Mouse (Mus musculus) cerebellum, adult 2 months (tissue): ENCODE data around the gene Fhit. TPM values are rescaled to one million over a fixed set of nuclear protein-coding genes. Genes with fewer than 3 reads are reported as not detected.

Experiments used
- DNase-seq, 2 experiments: peaks; one replicate each; pipeline ENCODE4 v3.0.0; 2021
- H3K27ac ChIP-seq: fragments of 200-500 bp; 2 replicates; pipeline ENCODE4 v1.5.1; 2012; ENCODE audit warnings: low read length, control low read depth, inconsistent platforms; ENCODE audit not compliant: insufficient read depth
- H3K27me3 ChIP-seq: fragments of 200-500 bp; 2 replicates; pipeline ENCODE4 v1.6.1; 2012; ENCODE audit warnings: inconsistent platforms, mild to moderate bottlenecking, low read length, moderate library complexity; ENCODE audit not compliant: control insufficient read depth, insufficient read depth
- H3K4me1 ChIP-seq: fragments of 200-500 bp; 2 replicates; pipeline ENCODE4 v1.6.1; 2011; ENCODE audit warnings: low read length; ENCODE audit not compliant: control insufficient read depth, insufficient read depth
- H3K4me3 ChIP-seq: fragments of 200-500 bp; replicated peaks from 2 replicates; pipeline ENCODE3; 2011; ENCODE audit warnings: mild to moderate bottlenecking, low read depth, low read length, control low read depth; ENCODE audit not compliant: insufficient read depth
- CTCF ChIP-seq: fragments of 200-500 bp; IDR thresholded peaks from 2 replicates; pipeline ENCODE4 v1.5.1; 2011; ENCODE audit warnings: low read depth, mild to moderate bottlenecking, control low read depth, low read length, moderate library complexity, borderline replicate concordance; ENCODE audit not compliant: insufficient read depth
- POLR2A ChIP-seq: fragments of 200-500 bp; IDR thresholded peaks from 2 replicates; pipeline ENCODE4 v1.6.1; 2011; ENCODE audit warnings: low read length, control low read depth, borderline replicate concordance; ENCODE audit not compliant: insufficient read depth
- WGBS: fragments of 180-500 bp; shearing (Covaris S2); methylation state at CpG from one replicate; pipeline ENCODE4 v1.1.7; 2018; 5-methylcytosine and 5-hydroxymethylcytosine counted together
- polyA plus RNA-seq: library from polyadenylated mRNA; depleted of rRNA; stranded (reverse); fragments of >200 nt; gene quantifications from 2 replicates; pipeline ENCODE4 v1.2.3, GENCODE M21; 2012; rRNA removed

The Fhit gene
- polyA plus RNA-seq, result 6.5 and 10.5 TPM in 2 replicates

DNA sequence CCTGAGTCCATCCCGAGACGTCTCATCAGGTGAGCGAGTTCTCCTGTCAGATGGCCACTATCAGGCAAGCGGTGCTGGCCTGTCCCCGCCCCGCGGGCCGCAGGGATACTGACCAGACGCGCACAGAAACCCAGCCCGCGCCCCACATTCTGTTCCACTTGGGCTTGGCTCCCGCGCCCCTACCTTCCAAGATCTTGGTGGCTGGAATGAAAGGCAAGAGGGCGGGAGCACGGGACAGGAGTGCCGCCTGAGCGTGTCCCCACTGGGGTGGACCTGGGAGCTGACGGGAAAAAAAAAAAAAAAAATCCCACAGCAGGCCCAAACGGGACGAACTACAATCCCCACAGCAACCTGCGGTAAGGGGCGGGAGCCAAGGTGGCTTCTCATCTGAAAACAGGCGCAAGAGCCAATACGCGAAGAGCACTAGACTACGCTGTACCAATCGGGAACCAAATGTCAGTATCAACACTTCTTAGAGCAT is at the start of gene Fhit:
TSS of gene Fhit (minus strand) at position 285 of the 481 bp plus-strand sequence.
- Histone ChIP-seq H3K4me3 (peak within 1 kb of the TSS; percentile 71), H3K4me1 (no peaks in the 10 kb centered on the region), H3K27ac (peak within 1 kb of the TSS; percentile 66), H3K27me3 (no peaks in the 10 kb centered on the region)
- DNase-seq, result peak; percentile 95 to 97
- TF ChIP-seq POLR2A (peak; percentile 69), CTCF (no peak)
- under 1% methylated on average over 28 of the region's 28 CpGs for WGBS

DNA sequence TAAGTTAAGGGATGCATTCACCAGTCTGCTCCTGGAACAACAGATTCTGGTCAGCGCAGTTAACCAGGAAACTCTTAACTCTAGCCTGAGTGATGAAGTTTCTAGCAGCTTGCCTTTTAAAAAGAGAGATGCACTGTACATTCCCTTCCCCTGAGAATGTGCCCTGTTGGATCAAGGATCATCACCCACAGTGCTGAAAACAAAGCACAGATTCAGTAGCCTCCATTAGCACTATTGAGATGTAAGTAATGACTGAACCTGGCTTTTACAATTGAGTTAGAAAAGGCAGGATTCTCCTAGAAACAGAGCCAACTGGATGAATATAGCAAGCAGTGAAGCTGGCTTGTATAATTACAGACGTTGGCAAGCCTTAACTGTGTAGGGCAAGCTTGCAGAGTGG is 45.0 kb upstream of the Fhit start:
- DNase-seq, result no peak
- 46% methylated on average over 2 of the region's 2 CpGs for WGBS

DNA sequence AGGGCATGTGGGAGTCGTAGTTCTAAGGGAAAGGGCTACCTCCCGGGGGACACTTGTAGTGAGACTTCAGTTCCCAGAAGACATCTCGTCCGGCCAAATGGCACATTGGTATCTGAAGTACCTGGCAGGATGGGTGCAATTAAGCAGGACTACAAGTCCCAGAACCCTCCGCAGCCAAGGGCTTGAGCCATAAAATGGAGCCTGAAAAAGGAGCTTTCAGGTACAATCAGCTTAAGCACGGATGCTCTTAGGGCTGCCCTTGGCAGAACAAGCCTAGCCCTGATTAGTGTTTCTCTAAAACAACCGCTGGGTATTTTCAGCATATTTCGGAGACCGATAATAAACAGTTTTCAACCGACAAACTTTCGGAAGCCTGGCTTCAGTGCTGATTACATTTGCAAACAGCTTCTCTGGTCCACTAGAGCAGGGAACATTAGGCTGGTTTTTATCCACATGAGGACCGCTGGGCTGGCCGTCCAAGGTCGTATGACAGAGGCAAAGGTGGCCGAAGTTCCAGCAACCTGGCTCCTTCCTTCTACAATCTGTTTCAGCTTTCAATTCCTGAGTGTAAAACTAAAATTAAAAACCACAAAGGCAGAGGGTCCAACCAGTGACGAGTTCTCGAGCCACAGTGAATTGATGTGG is 907 bp downstream of the Fhit start:
- no peaks in the 10 kb centered on the region for H3K4me1 ChIP-seq
- 4% methylated on average over 17 of the region's 17 CpGs for WGBS
- peak overlapping the region; percentile 71 for H3K4me3 ChIP-seq
- TF ChIP-seq CTCF (no peak), POLR2A (peak; percentile 77; the same call in 1 of the 2 replicates)
- DNase-seq, result peak; percentile 87 to 94
- no peaks in the 10 kb centered on the region for H3K27me3 ChIP-seq
- H3K27ac ChIP-seq, result peak overlapping the region; percentile 40; the same call in 1 of the 2 replicates

More for the DNA sequence above, 45.0 kb upstream of the Fhit start:
- no peak for TF ChIP-seq POLR2A
- H3K27ac ChIP-seq, result no peak overlapping the region
- H3K27me3 ChIP-seq, result no peaks in the 10 kb centered on the region
- H3K4me1 ChIP-seq, result no peaks in the 10 kb centered on the region
- no peak overlapping the region for H3K4me3 ChIP-seq

DNA sequence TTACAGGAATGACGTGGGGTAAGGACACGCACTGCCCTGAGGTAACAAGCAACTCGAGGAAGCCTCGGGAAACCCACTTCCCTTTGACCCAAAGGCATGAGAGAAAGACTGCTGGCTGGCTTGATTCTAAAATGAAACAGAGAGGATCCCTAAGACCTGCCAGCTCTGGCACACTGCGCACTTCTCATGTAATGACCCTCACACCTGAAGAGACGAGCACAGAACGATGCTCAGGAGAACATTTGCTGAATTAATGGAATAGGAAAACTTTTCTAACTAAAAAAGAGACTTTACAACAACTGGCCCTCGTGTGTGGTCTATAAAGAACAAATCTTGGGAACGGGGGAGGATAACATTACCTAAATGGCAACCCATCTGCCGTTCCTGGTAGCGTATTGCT is 2.2 kb downstream of the Fhit start:
- no peak for DNase-seq
- WGBS, result 87% methylated on average over 11 of the region's 11 CpGs
- TF ChIP-seq POLR2A (no peak), CTCF (no peak)
- H3K27me3 ChIP-seq, result no peaks in the 10 kb centered on the region
- no peaks in the 10 kb centered on the region for H3K4me1 ChIP-seq
- H3K27ac ChIP-seq, result no peak overlapping the region
- H3K4me3 ChIP-seq, result no peak overlapping the region

DNA sequence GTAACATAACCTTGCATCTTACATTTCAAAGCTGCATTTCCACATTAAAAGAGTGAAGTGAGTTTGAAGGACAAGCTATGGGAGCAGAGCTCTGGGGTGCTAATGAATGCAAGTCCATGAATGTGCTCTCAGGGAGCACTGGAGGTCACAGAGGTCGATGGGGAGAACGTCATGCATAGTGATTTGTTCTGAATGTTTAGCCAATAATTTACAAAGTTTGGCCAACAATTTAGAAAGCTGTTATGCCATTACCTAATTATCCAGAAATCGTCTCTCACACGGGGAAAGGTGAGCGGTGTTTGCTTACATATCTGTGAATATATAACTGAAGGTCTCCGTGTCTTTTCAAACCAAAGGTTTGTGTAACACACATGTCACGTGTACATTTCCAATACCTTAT is 2.8 kb downstream of the Fhit start:
- Histone ChIP-seq H3K27ac (no peak overlapping the region), H3K4me1 (no peaks in the 10 kb centered on the region), H3K4me3 (no peak overlapping the region), H3K27me3 (no peaks in the 10 kb centered on the region)
- 77% methylated on average over 7 of the region's 7 CpGs for WGBS
- DNase-seq, result no peak
- TF ChIP-seq CTCF, result no peak
- TF ChIP-seq POLR2A, result no peak

DNA sequence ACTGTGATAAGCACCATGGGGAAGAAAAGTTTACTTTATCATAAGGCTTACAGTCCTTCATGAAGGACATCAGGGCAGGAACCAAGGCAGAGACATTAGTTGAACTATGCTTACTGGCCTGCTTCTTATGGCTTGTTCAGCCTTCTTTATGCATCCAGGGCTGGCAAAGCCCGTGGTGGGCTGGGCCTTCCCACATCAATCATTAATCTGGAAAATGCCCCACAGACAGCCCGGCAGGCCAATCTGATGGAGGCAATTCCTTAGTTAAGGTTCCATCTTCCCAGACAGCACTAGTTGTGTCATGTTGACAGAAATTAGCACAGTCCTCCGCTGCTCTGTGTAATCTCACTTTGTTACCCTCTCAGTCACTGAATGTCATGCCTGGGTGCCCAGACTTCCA is 4.1 kb downstream of the Fhit start:
- Histone ChIP-seq H3K4me1 (no peaks in the 10 kb centered on the region), H3K4me3 (no peak overlapping the region), H3K27me3 (no peaks in the 10 kb centered on the region), H3K27ac (no peak overlapping the region)
- WGBS, result 80% methylated on average over 3 of the region's 3 CpGs
- DNase-seq, result no peak
- TF ChIP-seq CTCF, result no peak
- no peak for TF ChIP-seq POLR2A

DNA sequence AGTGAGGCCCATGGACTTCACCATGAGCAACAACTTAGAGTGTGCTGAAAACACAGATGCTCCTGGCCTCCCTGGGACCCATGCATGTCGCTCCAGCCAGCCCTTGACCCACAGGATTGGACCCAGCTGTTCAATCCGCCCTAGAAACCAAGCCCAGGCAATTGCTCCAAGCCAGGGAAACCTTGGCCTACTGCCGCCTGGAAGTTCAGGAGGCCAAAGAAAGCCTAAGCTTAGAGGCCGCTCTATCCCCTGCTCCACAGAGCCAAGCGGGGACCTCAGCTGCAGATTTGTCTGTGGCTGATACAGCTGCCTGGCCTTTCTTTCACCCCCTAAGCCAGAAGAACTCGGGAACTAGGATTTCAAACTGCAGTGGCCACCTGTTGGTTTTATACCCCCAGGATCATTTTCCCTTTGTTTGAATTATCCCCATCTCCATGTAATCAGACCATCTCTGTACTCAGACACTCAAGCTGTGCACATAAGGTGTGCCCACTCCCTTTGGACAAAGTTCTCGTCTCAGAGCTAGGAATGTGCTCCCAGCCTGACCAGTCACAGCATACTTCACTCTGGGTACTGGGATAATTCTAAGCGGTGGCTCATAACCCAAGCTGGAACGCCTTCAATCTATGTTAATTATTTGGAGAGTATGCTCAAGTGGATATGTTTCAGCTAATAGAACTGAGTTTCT is 10.1 kb downstream of the Fhit start:
- no peaks in the 10 kb centered on the region for H3K4me1 ChIP-seq

More for the DNA sequence above, 10.1 kb downstream of the Fhit start:
- TF ChIP-seq CTCF, result no peak
- no peak for TF ChIP-seq POLR2A
- DNase-seq, result no peak
- no peaks in the 10 kb centered on the region for H3K27me3 ChIP-seq
- no peak overlapping the region for H3K4me3 ChIP-seq
- WGBS, result 39% methylated on average over 9 of the region's 9 CpGs
- H3K27ac ChIP-seq, result no peak overlapping the region
